ENCODE assay signal across 20 mouse cellular contexts in the genomic region with DNA sequence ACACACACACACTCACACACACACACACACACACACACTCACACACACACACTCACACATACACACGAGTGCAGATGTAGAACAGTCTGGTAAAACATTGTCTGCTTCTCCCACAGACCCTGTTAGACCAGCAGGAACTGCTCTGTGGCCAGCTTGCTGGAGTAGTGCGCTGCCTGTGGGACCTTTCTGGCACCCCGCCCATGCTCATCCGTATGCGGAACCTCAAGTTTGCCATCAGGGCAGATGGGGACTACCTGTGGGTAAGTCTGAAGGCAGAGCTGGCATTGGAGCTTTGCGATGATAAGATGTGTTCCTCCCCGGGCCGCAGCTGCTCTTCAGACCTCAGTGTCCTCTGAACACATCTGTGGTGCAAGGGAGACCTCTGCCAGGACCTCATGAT. TPM values are rescaled to one million over a fixed set of nuclear protein-coding genes. Genes with fewer than 3 reads are reported as not detected.
"Had no signal": no experiment of that assay in that cellular context is flagged by ENCODE, and none has a peak within 500 bp of the region (broad histone marks: within the 10 kb centered on the region; RNA-seq: fewer than 3 reads in every experiment).

No protein-coding gene starts in this region.

- H3K9me3 ChIP-seq: midbrain, embryonic 10.5 days; midbrain, embryonic 12.5 days had no signal

- ATAC-seq: midbrain, embryonic 16.5 days had no signal

- DNase-seq: lung, adult 18-20 months; lung, embryonic 14.5 days; lung, postnatal 10 days; lung, postnatal 4 days; midbrain, embryonic 14.5 days; retina, postnatal 1 day; right cerebral cortex, adult 18-20 months; right cerebral cortex, postnatal 25 days; right cerebral cortex, postnatal 4 days; spleen, adult 18-20 months; thymus, adult 18-20 months; thymus, postnatal 14 days; thymus, postnatal 36 days had no signal

- H3K27ac ChIP-seq: midbrain, embryonic 10.5 days; midbrain, embryonic 12.5 days had no signal

- H3K4me2 ChIP-seq: lung, embryonic 14.5 days; midbrain, embryonic 12.5 days had no signal

- H3K4me3 ChIP-seq: midbrain, embryonic 10.5 days; midbrain, embryonic 12.5 days; myocyte had no signal

- H3K27me3 ChIP-seq: midbrain, embryonic 12.5 days had no signal

- H3K9ac ChIP-seq: lung, embryonic 14.5 days; midbrain, embryonic 12.5 days had no signal

RNA-seq across cellular contexts. Expression of a gene that starts 6.7 kb away (rescaled TPM):
- total RNA-seq: megakaryocyte-erythroid progenitor cell, adult 5-6 weeks had no signal
- polyA plus RNA-seq: small intestine, adult 2 months had no signal

RNA-seq across cellular contexts. Expression of a gene that starts 45.5 kb away (rescaled TPM):
- total RNA-seq: megakaryocyte-erythroid progenitor cell, adult 5-6 weeks had no signal
- polyA plus RNA-seq: liver, embryonic 16.5 days had no signal
